16 mouse cellular contexts compared by ENCODE assay signal in the genomic region with DNA sequence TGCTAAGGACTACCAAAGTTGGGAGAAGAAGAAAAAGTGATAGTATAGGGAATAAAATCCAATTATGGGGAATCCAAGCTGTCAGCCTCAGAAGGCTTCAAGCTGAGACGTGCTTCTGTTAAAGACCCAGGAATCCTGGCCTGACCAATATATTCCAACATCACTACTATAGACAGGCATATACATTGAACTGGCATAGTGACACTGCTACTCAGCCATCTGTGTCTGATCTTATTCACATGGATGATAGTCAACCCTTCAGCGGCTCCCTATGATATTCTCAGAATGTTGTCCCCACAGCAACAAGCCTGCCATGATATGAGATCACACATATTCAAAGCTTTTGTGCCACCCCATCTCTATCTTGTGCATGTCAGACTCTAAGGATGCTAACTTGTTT.
"Had no signal": no experiment of that assay in that cellular context is flagged by ENCODE, and none has a peak within 500 bp of the region (broad histone marks: within the 10 kb centered on the region; RNA-seq: fewer than 3 reads in every experiment).

No protein-coding gene starts in this region.

- H3K4me1 ChIP-seq: neural tube, embryonic 13.5 days; neural tube, embryonic 15.5 days; stomach, embryonic 15.5 days had no signal

- H3K9me3 ChIP-seq: neural tube, embryonic 13.5 days; neural tube, embryonic 15.5 days; stomach, embryonic 15.5 days had no signal

- H3K9ac ChIP-seq: neural tube, embryonic 13.5 days; neural tube, embryonic 15.5 days; stomach, embryonic 15.5 days had no signal

- H3K4me3 ChIP-seq: neural tube, embryonic 13.5 days; neural tube, embryonic 15.5 days; stomach, embryonic 15.5 days had no signal

- H3K27me3 ChIP-seq: neural tube, embryonic 13.5 days; neural tube, embryonic 15.5 days; stomach, embryonic 15.5 days had no signal

- H3K4me2 ChIP-seq: neural tube, embryonic 13.5 days; neural tube, embryonic 15.5 days; stomach, embryonic 15.5 days had no signal

- DNase-seq: retina, postnatal 1 day; right cerebral cortex, adult 18-20 months; right cerebral cortex, postnatal 14 days; right cerebral cortex, postnatal 25 days; right cerebral cortex, postnatal 4 days; spleen, adult 18-20 months; thymus, adult 18-20 months; thymus, adult 2 months; thymus, postnatal 14 days; thymus, postnatal 25 days; thymus, postnatal 36 days; thymus, postnatal 4 days had no signal

- H3K27ac ChIP-seq: neural tube, embryonic 15.5 days; stomach, embryonic 15.5 days; stomach, postnatal 0 days had no signal

- H3K36me3 ChIP-seq: neural tube, embryonic 13.5 days; neural tube, embryonic 15.5 days; stomach, embryonic 15.5 days had no signal
